Mouse (Mus musculus) gonadal fat pad, adult 2 months (tissue): Measurements from ENCODE around the gene Sucla2. TPM values are rescaled to one million over a fixed set of nuclear protein-coding genes. Genes with fewer than 3 reads are reported as not detected.
"Not testable (repeated sequence)": the region's sequence is repeated elsewhere in the genome, so short reads cannot be mapped to it uniquely, and the experiment has no call there.

ENCODE experiments used
- DNase-seq: peaks from one replicate; pipeline ENCODE4 v3.0.0-alpha.2; 2012; ENCODE audit warnings: low read depth
- polyA plus RNA-seq: library from polyadenylated mRNA; depleted of rRNA; stranded (reverse); fragments of >200 nt; gene quantifications from 2 replicates; pipeline ENCODE4 v1.2.3, GENCODE M21; 2012; rRNA removed

Sucla2 gene
- polyA plus RNA-seq, 1 experiment = 24.1 TPM

- DNase-seq = no peak
These were observed 83.8 kb downstream of the Sucla2 start for GRCm38 (mm10) chr14:73608668-73609481.

GRCm38 (mm10) chr14:73614961-73615360 lies 89.8 kb downstream of the Sucla2 start:
- DNase-seq = not testable (repeated sequence)

GRCm38 (mm10) chr14:73620880-73621279 lies 95.8 kb downstream of the Sucla2 start:
- no peak for DNase-seq

- no peak for DNase-seq
These were observed 97.9 kb downstream of the Sucla2 start for GRCm38 (mm10) chr14:73622988-73623387.

GRCm38 (mm10) chr14:73625469-73625868 lies 100.3 kb downstream of the Sucla2 start:
- no peak for DNase-seq

- peak; percentile 24 for DNase-seq
These were observed 106.4 kb downstream of the Sucla2 start for GRCm38 (mm10) chr14:73631511-73631910.

GRCm38 (mm10) chr14:73632648-73633263 lies 107.6 kb downstream of the Sucla2 start:
- DNase-seq = no peak

- DNase-seq = no peak
These were observed 109.2 kb downstream of the Sucla2 start for GRCm38 (mm10) chr14:73634356-73634755.

GRCm38 (mm10) chr14:73637460-73637859 lies 112.3 kb downstream of the Sucla2 start:
- no peak for DNase-seq

Other genes starting within 250 kb of the Sucla2 start
- gene Rb1, start 199.5 kb upstream of the Sucla2 start, polyA plus RNA-seq = 8.8 and 9.9 TPM in 2 replicates
- gene Itm2b, start 140.0 kb upstream of the Sucla2 start, polyA plus RNA-seq = 6,968 and 7,905 TPM in 2 replicates
- gene Med4, start 15.3 kb upstream of the Sucla2 start, polyA plus RNA-seq = 19.9 and 20.1 TPM in 2 replicates
- 2.0 and 2.3 TPM in 2 replicates for gene Nudt15, start 22.9 kb downstream of the Sucla2 start, polyA plus RNA-seq
- not detected in 2 replicates for gene Gm21750, start 135.9 kb downstream of the Sucla2 start, polyA plus RNA-seq